Mouse (Mus musculus) ES-E14 (cell line): ENCODE measurements around the gene Mknk2.

ENCODE experiments used
- CHD2 ChIP-seq: IDR thresholded peaks from 2 replicates; pipeline ENCODE4 v1.6.1; 2014; ENCODE audit warnings: mild to moderate bottlenecking, low read depth, low read length, inconsistent platforms
- HCFC1 ChIP-seq: IDR thresholded peaks from 2 replicates; pipeline ENCODE4 v1.6.1; 2012; ENCODE audit warnings: low read length, inconsistent platforms, borderline replicate concordance; ENCODE audit not compliant: insufficient read depth
- MAFK ChIP-seq: IDR thresholded peaks from 2 replicates; pipeline ENCODE4 v1.6.1; 2014; ENCODE audit warnings: mild to moderate bottlenecking, low read depth, low read length, inconsistent platforms; ENCODE audit not compliant: insufficient read depth

DNA sequence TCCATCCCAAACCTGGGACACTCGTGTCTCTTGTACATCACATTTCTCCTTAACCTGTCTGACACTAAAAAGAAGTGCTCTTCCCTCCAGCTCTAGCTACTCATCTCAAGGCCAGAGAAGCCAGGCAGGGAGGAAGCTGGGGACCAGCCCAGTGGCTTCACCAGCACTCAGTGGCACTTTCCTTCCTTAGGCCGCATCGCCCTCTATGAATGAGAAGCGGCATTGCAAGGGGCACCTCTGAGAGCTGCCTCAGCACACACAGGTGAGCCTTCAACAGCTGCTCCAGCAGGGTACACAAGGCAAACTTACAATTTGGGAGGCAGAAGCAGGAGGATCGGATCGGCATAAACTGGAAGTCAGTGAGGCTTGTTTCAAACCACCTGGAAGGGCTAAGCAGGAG lies 6.3 kb upstream of the Mknk2 start:
- TF ChIP-seq HCFC1, result no peak
- 0 out of 2 replicates have a peak, but pooled peaks have one; percentile 13 for TF ChIP-seq MAFK
- no peak for TF ChIP-seq CHD2
